Mouse (Mus musculus) forebrain, embryonic 10.5 days (tissue): ENCODE measurements around the gene Chrdl2. TPM values are rescaled to one million over a fixed set of nuclear protein-coding genes. Genes with fewer than 3 reads are reported as not detected.
"Not testable (repeated sequence)": the region's sequence is repeated elsewhere in the genome, so short reads cannot be mapped to it uniquely, and the experiment has no call there.

Experiments used
- DNase-seq: peaks from one replicate; pipeline ENCODE4 v3.0.0-alpha.2; 2017; ENCODE audit warnings: low spot score; ENCODE audit errors: extremely low spot score
- H3K27ac ChIP-seq: fragments of 300-500 bp; sonication (generic); 2 replicates; pipeline ENCODE4 v1.5.1; 2016; ENCODE audit warnings: mild to moderate bottlenecking
- H3K27me3 ChIP-seq: fragments of 300-500 bp; sonication (generic); 2 replicates; pipeline ENCODE4 v1.6.1; 2016; ENCODE audit warnings: mild to moderate bottlenecking; ENCODE audit not compliant: poor library complexity, severe bottlenecking
- H3K36me3 ChIP-seq: fragments of 300-500 bp; sonication (generic); replicated peaks from 2 replicates; pipeline ENCODE4 v1.6.1; 2016; ENCODE audit warnings: mild to moderate bottlenecking, moderate library complexity
- H3K4me1 ChIP-seq: fragments of 300-500 bp; sonication (generic); 2 replicates; pipeline ENCODE4 v1.6.1; 2016
- H3K4me3 ChIP-seq: fragments of 300-500 bp; sonication (generic); 2 replicates; pipeline ENCODE4 v1.5.1; 2016; ENCODE audit warnings: mild to moderate bottlenecking, moderate library complexity
- H3K9me3 ChIP-seq: fragments of 300-500 bp; sonication (generic); 2 replicates; pipeline ENCODE4 v1.6.1; 2016; ENCODE audit warnings: mild to moderate bottlenecking, moderate library complexity
- WGBS: fragments of 180-500 bp; shearing (Covaris S2); methylation state at CpG from one replicate; pipeline ENCODE4 v1.1.7; 2016; 5-methylcytosine and 5-hydroxymethylcytosine counted together
- polyA plus RNA-seq: library from polyadenylated mRNA; unstranded; fragments of >200 nt; fragmentation: Nextera tagmentation; extraction: Ambion mirVana; gene quantifications from 2 replicates; pipeline ENCODE4 v1.2.1, GENCODE M21; 2016

Chrdl2 gene
- 0.41 and 0.48 TPM in 2 replicates for polyA plus RNA-seq

DNA sequence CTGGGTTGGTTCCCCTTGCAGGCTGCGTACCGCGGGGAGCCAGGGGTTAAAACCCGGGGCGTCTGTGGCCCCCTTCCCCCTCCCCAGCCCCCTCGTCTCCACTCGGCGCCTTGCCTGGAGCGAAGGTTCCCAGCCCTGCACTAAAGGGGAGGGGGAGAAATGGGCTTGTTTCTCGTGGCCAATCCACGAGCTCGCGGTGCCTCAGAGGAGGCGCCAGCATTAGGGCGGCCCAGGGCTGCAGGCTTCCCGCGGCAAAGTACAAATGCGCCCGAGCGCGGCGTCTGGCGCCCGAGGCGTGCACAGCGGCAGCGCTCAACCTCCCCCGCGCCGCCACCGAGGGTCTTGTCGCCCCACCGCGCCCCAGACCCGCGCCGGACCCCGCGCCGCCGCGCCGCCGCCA, at the start of gene Chrdl2:
TSS of gene Chrdl2 (plus strand) at position 383 of the 400 bp plus-strand sequence.
- Histone ChIP-seq H3K27ac (peak within 1 kb of the TSS; percentile 79), H3K36me3 (no peaks in the 10 kb centered on the region), H3K4me1 (peaks cover 30% of the 10 kb centered on the region), H3K9me3 (no peaks in the 10 kb centered on the region), H3K27me3 (peaks cover 76% of the 10 kb centered on the region), H3K4me3 (peak within 1 kb of the TSS; percentile 63)
- under 1% methylated on average over 44 of the region's 44 CpGs for WGBS
- peak; percentile 60 for DNase-seq

DNA sequence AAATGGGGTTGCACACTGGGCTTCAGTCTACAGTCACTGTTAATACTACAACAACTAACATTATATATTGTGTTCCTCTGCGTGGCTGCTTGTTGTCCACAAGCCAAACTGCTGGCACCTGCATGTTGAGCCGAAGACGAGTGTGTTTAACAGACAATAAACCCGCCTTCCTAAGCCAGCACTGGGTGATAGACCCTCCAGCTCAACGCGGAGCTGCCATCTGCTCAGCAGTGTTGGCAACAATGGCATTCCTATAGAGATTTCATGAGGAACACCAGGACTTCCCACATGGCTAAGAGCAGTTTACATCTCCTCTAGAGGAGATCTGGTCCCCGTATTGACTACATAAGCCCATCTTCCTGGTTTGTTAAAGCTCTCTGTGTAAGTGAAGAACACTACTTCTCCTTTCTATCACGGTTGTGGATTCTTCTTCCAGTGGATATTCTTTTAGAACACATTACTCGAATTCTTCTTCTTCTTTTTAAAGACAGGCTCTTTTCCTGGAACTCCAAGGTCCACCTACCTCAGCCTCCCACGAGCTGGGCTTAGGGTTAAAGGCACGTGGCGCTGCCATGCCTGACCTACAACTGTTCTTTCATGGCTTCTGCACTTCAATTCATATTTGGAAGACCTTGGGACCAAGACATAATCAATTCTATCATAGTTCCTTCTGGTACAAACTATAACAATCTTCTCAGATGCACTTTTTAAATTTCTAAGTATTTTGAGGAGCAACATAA, 48.6 kb upstream of the Chrdl2 start:
- no peaks in the 10 kb centered on the region for H3K27me3 ChIP-seq
- DNase-seq, result no peak
- H3K36me3 ChIP-seq, result peaks cover 10% of the 10 kb centered on the region
- H3K27ac ChIP-seq, result no peak overlapping the region
- no peaks in the 10 kb centered on the region for H3K9me3 ChIP-seq
- 89% methylated on average over 12 of the region's 12 CpGs for WGBS
- H3K4me1 ChIP-seq, result peaks cover under 1% of the 10 kb centered on the region; the same call in 1 of the 2 replicates
- no peak overlapping the region for H3K4me3 ChIP-seq

DNA sequence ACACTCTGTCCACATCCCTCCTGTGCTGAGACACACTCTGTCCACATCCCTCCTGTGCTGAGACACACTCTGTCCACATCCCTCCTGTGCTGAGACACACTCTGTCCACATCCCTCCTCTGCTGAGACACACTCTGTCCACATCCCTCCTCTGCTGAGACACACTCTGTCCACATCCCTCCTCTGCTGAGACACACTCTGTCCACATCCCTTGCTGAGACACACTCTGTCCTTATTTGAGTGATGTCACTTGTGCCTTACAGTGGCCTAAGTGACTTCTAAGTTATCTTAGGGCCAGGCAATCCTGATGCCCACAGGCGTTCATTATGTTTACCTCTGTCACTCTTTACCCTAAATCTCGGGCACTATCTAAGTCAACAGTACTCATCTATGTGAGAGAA, 45.4 kb upstream of the Chrdl2 start:
- not testable (repeated sequence) for DNase-seq, H3K9me3 ChIP-seq, H3K27ac ChIP-seq, H3K36me3 ChIP-seq, H3K4me3 ChIP-seq, H3K27me3 ChIP-seq
- H3K4me1 ChIP-seq, result peaks cover 21% of the 10 kb centered on the region
- 91% methylated on average over 2 of the region's 2 CpGs for whole genome bisulfite sequencing

DNA sequence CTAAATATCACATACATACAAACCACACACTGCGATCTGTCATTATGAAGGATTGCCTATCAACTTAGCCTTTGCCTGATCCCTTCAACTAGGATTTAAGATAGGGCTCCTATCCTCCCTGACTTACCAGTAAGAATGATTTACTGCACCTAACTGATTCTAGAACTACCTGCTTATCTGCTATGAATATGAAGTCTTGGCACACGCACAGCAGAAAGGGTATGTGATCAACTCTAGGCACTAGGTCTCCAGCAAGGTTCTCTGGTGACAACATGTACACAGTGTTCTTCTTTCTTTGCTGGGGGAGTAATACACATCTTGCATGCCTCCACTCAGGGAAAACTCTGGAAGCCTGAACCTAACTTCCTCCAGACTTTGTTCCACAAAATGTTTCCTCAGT, 44.5 kb upstream of the Chrdl2 start:
- no peaks in the 10 kb centered on the region for H3K9me3 ChIP-seq
- H3K36me3 ChIP-seq, result no peaks in the 10 kb centered on the region
- H3K4me3 ChIP-seq, result no peak overlapping the region
- H3K4me1 ChIP-seq, result peaks cover 31% of the 10 kb centered on the region
- 100% methylated on average over 2 of the region's 2 CpGs for WGBS
- DNase-seq, result no peak
- H3K27ac ChIP-seq, result no peak overlapping the region
- no peaks in the 10 kb centered on the region for H3K27me3 ChIP-seq

DNA sequence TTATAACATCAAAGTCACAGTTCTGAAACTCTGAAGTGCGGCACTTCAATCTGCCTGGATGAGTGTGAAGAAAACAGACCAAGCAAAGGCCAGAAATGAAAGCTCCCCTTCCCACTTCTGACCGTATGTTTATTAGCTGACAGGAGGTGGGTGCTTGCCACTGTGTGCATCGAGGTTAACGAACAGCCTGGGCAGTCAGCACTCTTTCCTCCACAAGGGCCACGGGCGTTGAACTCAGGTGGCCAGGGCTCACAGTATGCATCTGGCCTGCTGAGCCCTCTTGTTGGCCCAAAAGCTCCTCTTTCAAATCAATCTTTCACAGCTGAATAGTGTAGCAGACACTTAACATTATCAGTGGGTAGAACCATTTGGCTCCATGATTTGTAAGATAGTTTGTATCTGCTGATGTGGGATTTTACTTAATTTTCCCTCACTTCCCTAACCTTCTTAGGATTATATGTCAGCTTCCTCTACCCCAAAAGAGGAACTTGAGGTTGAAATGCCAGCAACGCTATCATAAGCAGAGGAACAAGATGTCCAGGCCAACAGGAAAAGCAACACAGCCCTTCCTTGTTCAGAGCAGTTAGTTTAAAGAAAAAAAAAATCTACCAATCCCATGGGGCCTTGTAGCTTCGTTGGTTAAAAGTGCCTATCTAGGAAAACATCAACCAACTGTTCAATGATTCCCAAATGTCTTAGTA, 43.3 kb upstream of the Chrdl2 start:
- no peak for DNase-seq
- Histone ChIP-seq H3K9me3 (no peaks in the 10 kb centered on the region), H3K27me3 (no peaks in the 10 kb centered on the region), H3K27ac (no peak overlapping the region), H3K4me1 (peaks cover 42% of the 10 kb centered on the region), H3K36me3 (no peaks in the 10 kb centered on the region; the same call in 1 of the 2 replicates), H3K4me3 (no peak overlapping the region)
- WGBS, result 82% methylated on average over 8 of the region's 8 CpGs

DNA sequence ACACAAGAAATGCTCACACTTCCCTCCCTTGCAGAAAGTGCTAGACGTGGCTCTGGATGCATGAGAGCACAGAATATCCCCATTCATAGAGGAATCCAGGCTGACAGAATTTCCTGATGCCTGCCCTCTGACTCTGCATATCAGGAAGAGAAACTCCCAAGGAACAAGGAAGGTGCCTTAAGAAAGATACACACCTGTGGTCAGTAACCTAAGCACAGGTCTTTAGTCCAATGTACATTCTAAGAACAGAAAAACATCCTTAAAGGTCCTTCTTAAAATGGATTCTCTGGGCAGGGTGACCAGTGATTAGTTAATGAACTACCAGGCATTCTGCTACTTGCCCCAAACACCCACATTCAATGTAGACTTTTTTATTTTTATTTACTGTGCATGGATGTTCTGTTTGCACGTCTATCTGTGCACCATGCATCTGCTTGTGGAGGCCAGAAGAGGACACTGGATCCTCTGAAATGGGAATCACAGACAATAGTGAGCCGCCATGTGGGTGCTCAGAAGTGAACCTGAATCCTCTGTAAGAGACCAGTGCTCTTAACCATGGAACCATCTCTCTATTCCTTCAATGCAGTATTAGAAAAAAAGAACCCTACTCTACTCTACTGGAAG, 42.6 kb upstream of the Chrdl2 start:
- no peaks in the 10 kb centered on the region for H3K9me3 ChIP-seq
- no peak overlapping the region for H3K4me3 ChIP-seq
- no peak for DNase-seq
- peaks cover 45% of the 10 kb centered on the region for H3K4me1 ChIP-seq
- H3K27ac ChIP-seq, result no peak overlapping the region
- 88% methylated on average over 3 of the region's 3 CpGs for WGBS
- H3K27me3 ChIP-seq, result no peaks in the 10 kb centered on the region
- H3K36me3 ChIP-seq, result no peaks in the 10 kb centered on the region; the same call in 1 of the 2 replicates

DNA sequence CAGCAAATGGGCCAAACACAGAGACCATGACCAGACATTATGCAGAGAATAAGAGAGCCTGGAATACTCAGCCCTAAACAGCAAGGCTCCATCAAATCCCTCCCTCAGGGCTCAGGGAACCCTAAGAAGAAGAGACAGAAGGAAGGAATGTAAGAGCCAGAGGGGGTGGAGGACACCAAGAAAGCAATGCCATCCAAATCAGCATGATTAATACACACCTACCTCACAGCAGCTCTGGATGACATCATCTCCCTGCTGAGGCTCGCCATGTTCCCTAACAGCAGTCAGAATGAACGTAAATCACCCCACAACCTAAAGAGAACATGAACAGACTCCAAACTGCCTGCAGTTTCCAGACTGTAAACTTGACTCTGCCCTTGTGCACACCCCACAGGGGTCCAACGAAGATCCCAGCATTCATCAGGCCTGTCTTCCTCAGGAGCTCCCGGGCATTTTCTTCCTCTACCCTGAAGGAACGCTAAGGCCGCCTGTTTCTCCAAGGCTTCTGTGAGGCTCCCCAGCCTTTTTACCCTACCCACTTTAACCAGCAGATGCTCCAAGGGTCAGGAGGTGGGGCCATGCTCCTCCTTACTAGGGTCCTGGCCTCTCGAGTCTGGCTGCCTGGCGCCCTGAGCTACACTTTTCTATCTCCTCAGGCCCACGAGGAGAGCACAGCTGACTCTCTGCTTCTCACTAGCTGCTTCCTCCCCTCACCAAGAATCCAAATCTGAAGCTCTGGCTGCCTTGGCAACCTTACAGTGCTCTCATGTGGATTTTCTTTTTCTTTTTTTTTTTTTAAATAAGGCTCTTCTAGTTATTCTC, 40.7 kb upstream of the Chrdl2 start:
- H3K9me3 ChIP-seq, result no peaks in the 10 kb centered on the region
- no peak for DNase-seq
- H3K4me3 ChIP-seq, result no peak overlapping the region
- peak overlapping the region; percentile 70 for H3K27ac ChIP-seq
- no peaks in the 10 kb centered on the region for H3K27me3 ChIP-seq
- H3K36me3 ChIP-seq, result no peaks in the 10 kb centered on the region; the same call in 1 of the 2 replicates
- WGBS, result 39% methylated on average over 9 of the region's 9 CpGs
- peaks cover 64% of the 10 kb centered on the region for H3K4me1 ChIP-seq

DNA sequence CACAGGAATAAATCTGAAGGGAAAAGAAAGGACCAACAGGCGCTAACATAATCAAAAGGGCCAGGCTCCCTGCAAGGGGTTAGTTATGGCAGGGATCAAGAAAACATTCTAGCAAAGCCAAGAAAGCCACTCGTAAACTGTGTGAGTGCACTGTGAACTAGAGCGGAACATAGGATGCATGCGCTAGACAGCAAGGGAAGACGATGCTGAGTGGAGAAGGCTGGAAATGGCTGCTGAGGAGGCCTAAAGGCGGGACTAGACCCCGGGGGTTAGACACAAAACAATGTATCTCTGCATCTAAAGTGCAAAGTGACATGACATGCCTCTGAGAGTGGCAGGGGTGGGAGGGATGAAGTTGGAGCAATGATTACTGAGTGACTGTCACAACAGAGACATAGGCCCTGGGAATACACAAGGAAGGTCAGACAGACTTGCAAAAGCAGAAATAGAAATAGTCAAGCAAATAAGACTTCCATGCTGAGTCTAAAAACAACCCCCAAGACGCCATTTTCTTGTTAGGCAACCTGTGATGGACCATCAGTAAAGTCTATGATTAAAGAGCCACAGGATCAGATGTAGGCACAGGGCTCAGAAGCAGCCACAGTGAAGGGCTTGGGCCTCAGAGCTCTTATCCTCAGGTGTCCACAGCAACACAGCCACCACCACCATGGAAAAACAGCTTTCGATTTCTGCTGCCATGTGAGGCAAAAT, 39.8 kb upstream of the Chrdl2 start:
- WGBS, result 60% methylated on average over 9 of the region's 9 CpGs
- Histone ChIP-seq H3K9me3 (no peaks in the 10 kb centered on the region), H3K36me3 (no peaks in the 10 kb centered on the region; the same call in 1 of the 2 replicates), H3K4me1 (peaks cover 67% of the 10 kb centered on the region), H3K27ac (peak overlapping the region; percentile 60; the same call in 1 of the 2 replicates), H3K4me3 (no peak overlapping the region), H3K27me3 (no peaks in the 10 kb centered on the region)
- no peak for DNase-seq

DNA sequence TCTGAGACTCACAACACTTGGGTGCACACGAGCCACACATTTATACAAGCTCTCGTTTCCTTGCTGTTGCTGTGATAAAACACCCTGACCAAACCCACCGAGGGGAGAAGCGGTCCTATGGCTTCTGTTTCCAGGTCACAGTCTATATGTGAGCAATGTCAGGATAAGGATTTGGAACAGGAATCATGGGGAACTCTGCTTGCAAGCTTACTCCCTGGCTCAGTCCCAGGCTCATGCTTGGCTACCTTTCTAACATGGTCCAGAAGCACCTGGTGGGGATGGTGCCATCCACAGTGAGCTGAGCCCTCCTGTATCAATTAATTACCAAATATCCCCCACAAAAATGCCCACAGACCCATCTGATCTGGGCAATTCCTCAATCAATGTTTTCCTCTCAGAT, 36.8 kb upstream of the Chrdl2 start:
- H3K36me3 ChIP-seq, result no peaks in the 10 kb centered on the region; the same call in 1 of the 2 replicates
- no peak overlapping the region for H3K27ac ChIP-seq
- H3K4me1 ChIP-seq, result peaks cover 68% of the 10 kb centered on the region
- 93% methylated on average over 4 of the region's 4 CpGs for WGBS
- no peaks in the 10 kb centered on the region for H3K27me3 ChIP-seq
- no peak overlapping the region for H3K4me3 ChIP-seq
- DNase-seq, result no peak
- H3K9me3 ChIP-seq, result no peaks in the 10 kb centered on the region

DNA sequence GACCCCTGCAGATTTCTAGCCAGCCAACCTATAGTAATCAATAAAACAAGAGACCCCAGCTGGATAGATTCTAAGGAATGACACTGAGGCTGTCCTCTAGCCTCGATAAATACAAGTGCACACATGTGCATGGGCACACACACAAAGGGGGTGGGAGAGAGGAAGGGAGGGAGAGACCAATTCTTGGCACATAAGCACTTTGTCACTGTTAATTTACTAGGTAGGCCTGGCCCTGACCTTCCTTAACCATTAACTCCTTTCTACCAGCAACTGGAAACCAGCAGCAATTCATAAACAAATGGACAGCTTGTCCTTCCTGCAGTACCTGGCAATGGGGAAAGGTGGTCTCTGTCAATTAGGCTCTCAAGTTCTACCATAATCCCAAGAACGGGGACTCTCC, 34.0 kb upstream of the Chrdl2 start:
- no peak overlapping the region for H3K27ac ChIP-seq
- no peaks in the 10 kb centered on the region for H3K27me3 ChIP-seq
- H3K4me3 ChIP-seq, result no peak overlapping the region
- WGBS, result 85% methylated on average over 2 of the region's 2 CpGs
- DNase-seq, result no peak
- H3K9me3 ChIP-seq, result peaks cover 5% of the 10 kb centered on the region; the same call in 1 of the 2 replicates
- H3K36me3 ChIP-seq, result peaks cover 5% of the 10 kb centered on the region
- H3K4me1 ChIP-seq, result peaks cover 49% of the 10 kb centered on the region

DNA sequence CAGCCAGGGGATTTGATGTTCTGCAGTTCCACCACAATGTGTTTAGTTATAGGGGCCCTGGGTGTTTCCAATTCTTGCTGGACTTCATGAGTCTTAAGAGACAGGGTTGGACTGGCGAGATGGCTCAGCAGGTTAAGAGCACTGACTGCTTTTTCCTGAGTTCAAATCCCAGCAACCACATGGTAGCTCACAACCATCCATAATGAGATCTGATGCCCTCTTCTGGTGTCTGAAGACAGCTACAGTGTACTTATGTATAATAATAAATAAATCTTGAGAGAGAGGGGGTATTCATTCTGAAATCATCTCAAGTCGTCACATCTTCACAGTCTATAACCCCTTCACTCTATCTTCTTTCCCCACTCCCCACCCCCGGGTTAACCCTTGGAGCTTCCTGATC, 33.1 kb upstream of the Chrdl2 start:
- H3K27me3 ChIP-seq, H3K27ac ChIP-seq, H3K4me3 ChIP-seq, H3K9me3 ChIP-seq, DNase-seq: not testable (repeated sequence)
- Histone ChIP-seq H3K4me1 (peaks cover 40% of the 10 kb centered on the region), H3K36me3 (peaks cover 11% of the 10 kb centered on the region)
- 92% methylated on average over 3 of the region's 3 CpGs for WGBS
